ENCODE assay signal across 8 mouse cellular contexts in genomic region chr12:104964953-104965911, GRCm38 (mm10). TPM values are rescaled to one million over a fixed set of nuclear protein-coding genes. Genes with fewer than 3 reads are reported as not detected.
DNase-seq lines count a peak whose midpoint lies in the region; ATAC-seq and TF ChIP-seq lines count a peak whose summit lies in the region.

No protein-coding gene starts in this region.

- peaks cover 8% of the 10 kb centered on the region; the same call in 1 of the 2 replicates for H3K36me3 ChIP-seq in embryonic facial prominence, embryonic 15.5 days
- no peaks in the 10 kb centered on the region for H3K36me3 ChIP-seq in midbrain, embryonic 14.5 days (ENCODE audit: control insufficient read depth, insufficient read depth, low read length)
- H3K36me3 ChIP-seq in heart, embryonic 11.5 days (ENCODE audit: control insufficient read depth, insufficient read depth, low read length) = no peaks in the 10 kb centered on the region; the same call in 1 of the 2 replicates

- intact Hi-C loops in gastrocnemius, adult 2 months (cut with DNase I) = no loop called here

- no peak for TF ChIP-seq CTCF in gastrocnemius, adult 2 months (IDR thresholded peaks at IDR 0.05)

- no peak overlapping the region for H3K4me2 ChIP-seq in embryonic facial prominence, embryonic 15.5 days (replicated peaks)
- H3K4me2 ChIP-seq in midbrain, embryonic 14.5 days (ENCODE audit: low read length) = no peak overlapping the region
- H3K4me2 ChIP-seq in heart, embryonic 11.5 days = no peak overlapping the region

- DNase-seq in gastrocnemius, adult 2 months = peak; percentile 22
- no peak for DNase-seq in gastrocnemius, adult 18-20 months (ENCODE audit: low spot score)
- peak; percentile 79 to 85 for DNase-seq in kidney, postnatal 4 days
- peak; percentile 69 for DNase-seq in midbrain, embryonic 14.5 days
- no peak for DNase-seq in spleen, postnatal 4 days (ENCODE audit: low spot score in 2 of 2)
- DNase-seq in spleen, adult 18-20 months = no peak

- no peaks in the 10 kb centered on the region for H3K27me3 ChIP-seq in embryonic facial prominence, embryonic 15.5 days
- H3K27me3 ChIP-seq in midbrain, embryonic 14.5 days (ENCODE audit: control insufficient read depth, insufficient read depth, low read length) = no peaks in the 10 kb centered on the region
- no peaks in the 10 kb centered on the region for H3K27me3 ChIP-seq in heart, embryonic 11.5 days (ENCODE audit: control insufficient read depth, insufficient read depth, low read length)

- H3K4me1 ChIP-seq in embryonic facial prominence, embryonic 15.5 days = peaks cover 9% of the 10 kb centered on the region; the same call in 1 of the 2 replicates
- no peaks in the 10 kb centered on the region for H3K4me1 ChIP-seq in midbrain, embryonic 14.5 days (ENCODE audit: control insufficient read depth, insufficient read depth, low read length)
- H3K4me1 ChIP-seq in heart, embryonic 11.5 days (ENCODE audit: control insufficient read depth, insufficient read depth, low read length) = 0 out of 2 replicates have a peak, but pooled peaks cover 3% of the 10 kb centered on the region

- WGBS in embryonic facial prominence, embryonic 15.5 days = 67% methylated on average over 7 of the region's 7 CpGs
- 60% methylated on average over 7 of the region's 7 CpGs for WGBS in midbrain, embryonic 14.5 days
- WGBS in heart, embryonic 11.5 days (ENCODE audit: insufficient replicate concordance) = 68% methylated on average over 7 of the region's 7 CpGs

- no peak overlapping the region for H3K4me3 ChIP-seq in gastrocnemius, adult 2 months
- no peak overlapping the region for H3K4me3 ChIP-seq in embryonic facial prominence, embryonic 15.5 days (replicated peaks)
- H3K4me3 ChIP-seq in midbrain, embryonic 14.5 days (replicated peaks; ENCODE audit: low read depth, low read length) = no peak overlapping the region
- H3K4me3 ChIP-seq in heart, embryonic 11.5 days (ENCODE audit: low read depth, low read length) = no peak overlapping the region

- H3K9ac ChIP-seq in embryonic facial prominence, embryonic 15.5 days = no peak overlapping the region
- no peak overlapping the region for H3K9ac ChIP-seq in midbrain, embryonic 14.5 days (replicated peaks; ENCODE audit: low read length)
- H3K9ac ChIP-seq in heart, embryonic 11.5 days (ENCODE audit: low read depth, low read length) = no peak overlapping the region

- H3K27ac ChIP-seq in gastrocnemius, adult 2 months = 0 out of 2 replicates have a peak overlapping the region, but pooled peaks have one; percentile 16
- peak overlapping the region; percentile 58 for H3K27ac ChIP-seq in embryonic facial prominence, embryonic 15.5 days (replicated peaks)
- peak overlapping the region; percentile 60 for H3K27ac ChIP-seq in midbrain, embryonic 14.5 days (replicated peaks; ENCODE audit: low read depth, low read length)
- H3K27ac ChIP-seq in heart, embryonic 11.5 days (ENCODE audit: low read depth, low read length) = no peak overlapping the region

- H3K9me3 ChIP-seq in embryonic facial prominence, embryonic 15.5 days (replicated peaks) = no peaks in the 10 kb centered on the region
- H3K9me3 ChIP-seq in midbrain, embryonic 14.5 days (ENCODE audit: control insufficient read depth, low read length) = no peaks in the 10 kb centered on the region
- H3K9me3 ChIP-seq in heart, embryonic 11.5 days (replicated peaks; ENCODE audit: control insufficient read depth, low read length) = 0 out of 2 replicates have a peak, but pooled peaks cover 2% of the 10 kb centered on the region

- ATAC-seq in embryonic facial prominence, embryonic 15.5 days (ENCODE audit: insufficient number of reproducible peaks, low FRiP score, low TSS enrichment, low read depth) = 0 out of 2 replicates have a peak, but pooled peaks have one; percentile 25
- no peak for ATAC-seq in midbrain, embryonic 14.5 days (ENCODE audit: low FRiP score, low TSS enrichment)
- ATAC-seq in heart, embryonic 11.5 days (replicated peaks; ENCODE audit: insufficient number of reproducible peaks, low FRiP score, low TSS enrichment) = no peak

RNA-seq across cellular contexts. Expression of gene Syne3, which starts 44.4 kb away (rescaled TPM):
- total RNA-seq in gastrocnemius, adult 2 months (2021) = 1 to 10 TPM; 4.1 to 4.7 TPM
- total RNA-seq in gastrocnemius, adult 18-20 months (2021) = 1 to 10 TPM; 3.6 to 4.3 TPM
- 3.6 and 4.4 TPM in 2 replicates for polyA plus RNA-seq in embryonic facial prominence, embryonic 15.5 days (2015; fragmentation: Nextera tagmentation; extraction: Ambion mirVana)
- 0.04 TPM in 1 of 2 replicates, not detected in the other for polyA plus RNA-seq in midbrain, embryonic 14.5 days (2014; fragmentation: Nextera tagmentation; extraction: Ambion mirVana)
- polyA plus RNA-seq in heart, embryonic 11.5 days (2014; fragmentation: Nextera tagmentation; extraction: Ambion mirVana) = 0.10 and 0.42 TPM in 2 replicates

Comparison
In these comparisons a context has a peak if more than half of its experiments do, and no peak if none do; other contexts are left out.
1. DNase-seq: peak in gastrocnemius, adult 2 months (single experiment), kidney, postnatal 4 days (2 of 2) and midbrain, embryonic 14.5 days (single experiment); none in gastrocnemius, adult 18-20 months (single experiment), spleen, postnatal 4 days (0 of 2) and spleen, adult 18-20 months (0 of 2).